Mouse (Mus musculus) erythroblast, embryonic 14.5 days (primary cell): ENCODE measurements around the gene Ak5. TPM values are rescaled to one million over a fixed set of nuclear protein-coding genes. Genes with fewer than 3 reads are reported as not detected.

Experiments used
- H3K27me3 ChIP-seq: 2 replicates; pipeline ENCODE4 v1.6.1; 2012; ENCODE audit warnings: inconsistent platforms; ENCODE audit not compliant: control insufficient read depth
- H3K36me3 ChIP-seq: 2 replicates; pipeline ENCODE4 v1.6.1; 2012; ENCODE audit warnings: mild to moderate bottlenecking, inconsistent platforms; ENCODE audit not compliant: control insufficient read depth
- H3K4me1 ChIP-seq: 2 replicates; pipeline ENCODE4 v1.6.1; 2012; ENCODE audit warnings: inconsistent platforms; ENCODE audit not compliant: control insufficient read depth
- H3K4me3 ChIP-seq: replicated peaks from 2 replicates; pipeline ENCODE3; 2012; ENCODE audit warnings: moderate library complexity, mild to moderate bottlenecking, inconsistent platforms
- H3K9me3 ChIP-seq: 2 replicates; pipeline ENCODE4 v1.6.1; 2012; ENCODE audit warnings: low read length, inconsistent platforms, mixed read lengths; ENCODE audit not compliant: control insufficient read depth
- GATA1 ChIP-seq: IDR thresholded peaks from 2 replicates; pipeline ENCODE4 v1.6.1; 2012; ENCODE audit warnings: low read length, inconsistent platforms, mixed read lengths
- TAL1 ChIP-seq: IDR thresholded peaks from 3 replicates; pipeline ENCODE4 v1.6.1; 2012; ENCODE audit warnings: low read length, inconsistent platforms, mixed read lengths
- polyA plus RNA-seq: library from polyadenylated mRNA; stranded (reverse); fragments of >175 nt; gene quantifications from 2 replicates; pipeline ENCODE4 v1.2.3, GENCODE M21; 2012

Gene Ak5
- polyA plus RNA-seq, 1 experiment = not detected

GRCm38 (mm10) chr3:152542298-152542697 lies 125.9 kb downstream of the Ak5 start:
- no peaks in the 10 kb centered on the region for H3K4me1 ChIP-seq
- no peaks in the 10 kb centered on the region for H3K9me3 ChIP-seq

GRCm38 (mm10) chr3:152530344-152530743 lies 137.8 kb downstream of the Ak5 start:
- Histone ChIP-seq H3K27me3 (no peaks in the 10 kb centered on the region; the same call in 1 of the 2 replicates), H3K36me3 (no peaks in the 10 kb centered on the region), H3K4me1 (no peaks in the 10 kb centered on the region), H3K9me3 (no peaks in the 10 kb centered on the region), H3K4me3 (no peak overlapping the region)
- no peak for TF ChIP-seq TAL1
- no peak for TF ChIP-seq GATA1

More at GRCm38 (mm10) chr3:152542298-152542697, 125.9 kb downstream of the Ak5 start:
- no peaks in the 10 kb centered on the region for H3K36me3 ChIP-seq
- no peaks in the 10 kb centered on the region; the same call in 1 of the 2 replicates for H3K27me3 ChIP-seq
- TF ChIP-seq GATA1 = no peak
- no peak for TF ChIP-seq TAL1
- H3K4me3 ChIP-seq = no peak overlapping the region

- Histone ChIP-seq H3K9me3 (no peaks in the 10 kb centered on the region), H3K27me3 (no peaks in the 10 kb centered on the region; the same call in 1 of the 2 replicates), H3K4me1 (no peaks in the 10 kb centered on the region), H3K36me3 (no peaks in the 10 kb centered on the region), H3K4me3 (no peak overlapping the region)
- TF ChIP-seq TAL1 (no peak), GATA1 (no peak)
These were observed 138.8 kb downstream of the Ak5 start for GRCm38 (mm10) chr3:152529058-152529972.

- no peaks in the 10 kb centered on the region for H3K36me3 ChIP-seq
- TF ChIP-seq GATA1 (no peak), TAL1 (no peak)
- H3K27me3 ChIP-seq = no peaks in the 10 kb centered on the region; the same call in 1 of the 2 replicates
- H3K4me3 ChIP-seq = no peak overlapping the region
- H3K9me3 ChIP-seq = no peaks in the 10 kb centered on the region
- no peaks in the 10 kb centered on the region for H3K4me1 ChIP-seq
These were observed 141.4 kb downstream of the Ak5 start for GRCm38 (mm10) chr3:152526721-152527120.

- no peak overlapping the region for H3K4me3 ChIP-seq
- no peaks in the 10 kb centered on the region for H3K9me3 ChIP-seq
- no peaks in the 10 kb centered on the region for H3K4me1 ChIP-seq
- H3K36me3 ChIP-seq = no peaks in the 10 kb centered on the region
- TF ChIP-seq TAL1 (no peak), GATA1 (no peak)
- H3K27me3 ChIP-seq = peaks cover 2% of the 10 kb centered on the region; the same call in 1 of the 2 replicates
These were observed 144.9 kb downstream of the Ak5 start for GRCm38 (mm10) chr3:152523315-152523638.

- no peaks in the 10 kb centered on the region for H3K36me3 ChIP-seq
- H3K4me3 ChIP-seq = no peak overlapping the region
- 0 out of 2 replicates have a peak, but pooled peaks cover 2% of the 10 kb centered on the region for H3K27me3 ChIP-seq
These were observed 145.4 kb downstream of the Ak5 start for GRCm38 (mm10) chr3:152522634-152523314.

GRCm38 (mm10) chr3:152521054-152521453 lies 147.1 kb downstream of the Ak5 start:
- H3K27me3 ChIP-seq = 0 out of 2 replicates have a peak, but pooled peaks cover 2% of the 10 kb centered on the region
- H3K4me3 ChIP-seq = no peak overlapping the region
- no peaks in the 10 kb centered on the region for H3K36me3 ChIP-seq
- H3K9me3 ChIP-seq = no peaks in the 10 kb centered on the region
- H3K4me1 ChIP-seq = no peaks in the 10 kb centered on the region
- no peak for TF ChIP-seq GATA1
- no peak for TF ChIP-seq TAL1

More at GRCm38 (mm10) chr3:152522634-152523314, 145.4 kb downstream of the Ak5 start:
- Histone ChIP-seq H3K4me1 (no peaks in the 10 kb centered on the region), H3K9me3 (no peaks in the 10 kb centered on the region)
- TF ChIP-seq TAL1 (no peak), GATA1 (no peak)

- Histone ChIP-seq H3K9me3 (no peaks in the 10 kb centered on the region), H3K4me3 (no peak overlapping the region), H3K4me1 (no peaks in the 10 kb centered on the region), H3K27me3 (0 out of 2 replicates have a peak, but pooled peaks cover 2% of the 10 kb centered on the region), H3K36me3 (no peaks in the 10 kb centered on the region)
- TF ChIP-seq TAL1 = no peak
- no peak for TF ChIP-seq GATA1
These were observed 148.1 kb downstream of the Ak5 start for GRCm38 (mm10) chr3:152520074-152520473.

- TF ChIP-seq TAL1 (no peak), GATA1 (no peak)
- H3K9me3 ChIP-seq = no peaks in the 10 kb centered on the region
- H3K4me3 ChIP-seq = no peak overlapping the region
- no peaks in the 10 kb centered on the region for H3K36me3 ChIP-seq
- 0 out of 2 replicates have a peak, but pooled peaks cover 2% of the 10 kb centered on the region for H3K27me3 ChIP-seq
- no peaks in the 10 kb centered on the region for H3K4me1 ChIP-seq
These were observed 148.6 kb downstream of the Ak5 start for GRCm38 (mm10) chr3:152519556-152519955.
